Mouse (Mus musculus): Measurements from ENCODE around the gene Gcc1. TPM values are rescaled to one million over a fixed set of nuclear protein-coding genes. Genes with fewer than 3 reads are reported as not detected.

The Gcc1 gene
- polyA plus RNA-seq, 1 experiment, result 10.3 TPM

GRCm38 (mm10) chr6:28423313-28423712, 4.9 kb downstream of the Gcc1 start, which contains the start of gene Arf5:
Gene Arf5 (plus strand): TSS chr6:28423560.
- TF ChIP-seq POLR2A (IDR thresholded peaks at IDR 0.05; ENCODE audit: borderline replicate concordance, low read depth, low read length) (no peak), CTCF (IDR thresholded peaks at IDR 0.05; ENCODE audit: low read depth, low read length) (no peak)
- peak within 1 kb of the TSS; percentile 95 for H3K4me3 ChIP-seq (ENCODE audit: insufficient read depth, low read length)
- H3K27ac ChIP-seq (ENCODE audit: insufficient read depth, low read depth, low read length), result peak within 1 kb of the TSS; percentile 23; the same call in 1 of the 2 replicates
- peaks cover 26% of the 10 kb centered on the region for H3K4me1 ChIP-seq (ENCODE audit: control insufficient read depth, insufficient read depth, low read length)

- TF ChIP-seq POLR2A (IDR thresholded peaks at IDR 0.05; ENCODE audit: borderline replicate concordance, low read depth, low read length) (no peak), CTCF (IDR thresholded peaks at IDR 0.05; ENCODE audit: low read depth, low read length) (no peak)
- Histone ChIP-seq H3K4me1 (ENCODE audit: control insufficient read depth, insufficient read depth, low read length) (peaks cover 26% of the 10 kb centered on the region), H3K27ac (ENCODE audit: insufficient read depth, low read depth, low read length) (no peak overlapping the region), H3K4me3 (ENCODE audit: insufficient read depth, low read length) (peak overlapping the region; percentile 20)
These were observed 5.4 kb downstream of the Gcc1 start for GRCm38 (mm10) chr6:28422651-28423290.

GRCm38 (mm10) chr6:28421469-28422000, 6.7 kb downstream of the Gcc1 start:
- Histone ChIP-seq H3K4me3 (ENCODE audit: insufficient read depth, low read length) (peak overlapping the region; percentile 80), H3K27ac (ENCODE audit: insufficient read depth, low read depth, low read length) (no peak overlapping the region), H3K4me1 (ENCODE audit: control insufficient read depth, insufficient read depth, low read length) (peaks cover 26% of the 10 kb centered on the region)
- TF ChIP-seq CTCF (IDR thresholded peaks at IDR 0.05; ENCODE audit: low read depth, low read length) (no peak), POLR2A (IDR thresholded peaks at IDR 0.05; ENCODE audit: borderline replicate concordance, low read depth, low read length) (no peak)

GRCm38 (mm10) chr6:28420865-28421264, 7.3 kb downstream of the Gcc1 start:
- Histone ChIP-seq H3K27ac (ENCODE audit: insufficient read depth, low read depth, low read length) (no peak overlapping the region), H3K4me3 (ENCODE audit: insufficient read depth, low read length) (peak overlapping the region; percentile 80), H3K4me1 (ENCODE audit: control insufficient read depth, insufficient read depth, low read length) (peaks cover 26% of the 10 kb centered on the region)
- no peak for TF ChIP-seq POLR2A (IDR thresholded peaks at IDR 0.05; ENCODE audit: borderline replicate concordance, low read depth, low read length)
- no peak for TF ChIP-seq CTCF (IDR thresholded peaks at IDR 0.05; ENCODE audit: low read depth, low read length)

GRCm38 (mm10) chr6:28420361-28420760, 7.8 kb downstream of the Gcc1 start:
- peak overlapping the region; percentile 80 for H3K4me3 ChIP-seq (ENCODE audit: insufficient read depth, low read length)
- H3K4me1 ChIP-seq (ENCODE audit: control insufficient read depth, insufficient read depth, low read length), result peaks cover 26% of the 10 kb centered on the region
- H3K27ac ChIP-seq (ENCODE audit: insufficient read depth, low read depth, low read length), result no peak overlapping the region
- TF ChIP-seq CTCF (IDR thresholded peaks at IDR 0.05; ENCODE audit: low read depth, low read length) (no peak), POLR2A (IDR thresholded peaks at IDR 0.05; ENCODE audit: borderline replicate concordance, low read depth, low read length) (no peak)

- Histone ChIP-seq H3K4me3 (ENCODE audit: insufficient read depth, low read length) (no peak overlapping the region), H3K4me1 (ENCODE audit: control insufficient read depth, insufficient read depth, low read length) (peaks cover 26% of the 10 kb centered on the region), H3K27ac (ENCODE audit: insufficient read depth, low read depth, low read length) (no peak overlapping the region)
- TF ChIP-seq CTCF (IDR thresholded peaks at IDR 0.05; ENCODE audit: low read depth, low read length) (no peak), POLR2A (IDR thresholded peaks at IDR 0.05; ENCODE audit: borderline replicate concordance, low read depth, low read length) (no peak)
These were observed 8.5 kb downstream of the Gcc1 start for GRCm38 (mm10) chr6:28419673-28420072.

- Histone ChIP-seq H3K27ac (ENCODE audit: insufficient read depth, low read depth, low read length) (no peak overlapping the region), H3K4me3 (ENCODE audit: insufficient read depth, low read length) (no peak overlapping the region), H3K4me1 (ENCODE audit: control insufficient read depth, insufficient read depth, low read length) (peaks cover 21% of the 10 kb centered on the region)
- TF ChIP-seq CTCF (IDR thresholded peaks at IDR 0.05; ENCODE audit: low read depth, low read length) (no peak), POLR2A (IDR thresholded peaks at IDR 0.05; ENCODE audit: borderline replicate concordance, low read depth, low read length) (no peak)
These were observed 9.7 kb downstream of the Gcc1 start for GRCm38 (mm10) chr6:28418449-28418848.

GRCm38 (mm10) chr6:28416981-28417380, 11.2 kb downstream of the Gcc1 start:
- Histone ChIP-seq H3K4me3 (ENCODE audit: insufficient read depth, low read length) (no peak overlapping the region), H3K4me1 (ENCODE audit: control insufficient read depth, insufficient read depth, low read length) (peaks cover 11% of the 10 kb centered on the region), H3K27ac (ENCODE audit: insufficient read depth, low read depth, low read length) (no peak overlapping the region)
- no peak for TF ChIP-seq CTCF (IDR thresholded peaks at IDR 0.05; ENCODE audit: low read depth, low read length)
- no peak for TF ChIP-seq POLR2A (IDR thresholded peaks at IDR 0.05; ENCODE audit: borderline replicate concordance, low read depth, low read length)

- H3K4me3 ChIP-seq (ENCODE audit: insufficient read depth, low read length), result no peak overlapping the region
- H3K4me1 ChIP-seq (ENCODE audit: control insufficient read depth, insufficient read depth, low read length), result 0 out of 2 replicates have a peak, but pooled peaks cover 2% of the 10 kb centered on the region
- no peak overlapping the region for H3K27ac ChIP-seq (ENCODE audit: insufficient read depth, low read depth, low read length)
- TF ChIP-seq CTCF (IDR thresholded peaks at IDR 0.05; ENCODE audit: low read depth, low read length) (no peak), POLR2A (IDR thresholded peaks at IDR 0.05; ENCODE audit: borderline replicate concordance, low read depth, low read length) (no peak)
These were observed 17.0 kb downstream of the Gcc1 start for GRCm38 (mm10) chr6:28411236-28411635.

GRCm38 (mm10) chr6:28410053-28410452, 18.1 kb downstream of the Gcc1 start:
- Histone ChIP-seq H3K4me1 (ENCODE audit: control insufficient read depth, insufficient read depth, low read length) (0 out of 2 replicates have a peak, but pooled peaks cover 2% of the 10 kb centered on the region), H3K27ac (ENCODE audit: insufficient read depth, low read depth, low read length) (no peak overlapping the region), H3K4me3 (ENCODE audit: insufficient read depth, low read length) (0 out of 2 replicates have a peak overlapping the region, but pooled peaks have one; percentile 5)
- TF ChIP-seq CTCF (IDR thresholded peaks at IDR 0.05; ENCODE audit: low read depth, low read length) (no peak), POLR2A (IDR thresholded peaks at IDR 0.05; ENCODE audit: borderline replicate concordance, low read depth, low read length) (no peak)
